Mouse (Mus musculus): ENCODE results near the gene C1qtnf5. TPM values are rescaled to one million over a fixed set of nuclear protein-coding genes. Genes with fewer than 3 reads are reported as not detected.
"Not testable (repeated sequence)": the region's sequence is repeated elsewhere in the genome, so short reads cannot be mapped to it uniquely, and the experiment has no call there.

The C1qtnf5 gene
- polyA plus RNA-seq, 1 experiment from 2014 or later = 5.6 TPM

GRCm38 (mm10) chr9:44109360-44110095 is 2.5 kb downstream of the C1qtnf5 start:
- no peak for ATAC-seq (ENCODE audit: low read depth)
- Histone ChIP-seq H3K36me3 (ENCODE audit: control insufficient read depth, insufficient read depth, low read length) (peaks cover 7% of the 10 kb centered on the region), H3K9ac (ENCODE audit: low read length) (peak overlapping the region; percentile 57), H3K9me3 (ENCODE audit: control insufficient read depth, low read length) (no peaks in the 10 kb centered on the region), H3K4me1 (replicated peaks; ENCODE audit: control insufficient read depth, insufficient read depth, low read length) (peaks cover 41% of the 10 kb centered on the region), H3K27me3 (ENCODE audit: control insufficient read depth, insufficient read depth, low read depth, low read length) (no peaks in the 10 kb centered on the region), H3K4me3 (ENCODE audit: low read length) (peak overlapping the region; percentile 14), H3K4me2 (ENCODE audit: low read depth, low read length) (peak overlapping the region; percentile 47), H3K27ac (ENCODE audit: low read length) (0 out of 2 replicates have a peak overlapping the region, but pooled peaks have one; percentile 4)
- WGBS = 22% methylated on average over 9 of the region's 9 CpGs

DNA sequence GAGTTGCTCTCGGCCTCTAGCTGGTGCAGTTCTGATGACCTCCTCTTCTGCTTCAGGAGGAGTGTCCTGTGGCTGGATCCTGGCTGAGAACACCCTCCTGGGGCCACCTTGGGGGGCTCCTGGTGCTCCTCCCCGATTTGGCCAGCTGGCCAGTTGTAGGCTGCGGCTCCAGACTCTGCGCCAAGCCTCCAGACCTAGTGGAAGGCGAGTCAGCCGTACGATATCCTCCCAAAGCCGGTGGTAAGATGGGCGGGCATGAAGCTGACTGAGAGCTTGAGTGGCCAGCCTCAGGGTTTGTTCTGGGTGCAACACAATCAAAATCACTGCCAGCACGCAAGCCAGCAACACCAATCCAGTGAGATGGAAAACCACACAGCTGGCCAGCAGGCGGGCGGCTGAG is 4.9 kb downstream of the C1qtnf5 start:
- H3K4me1 ChIP-seq (replicated peaks; ENCODE audit: control insufficient read depth, insufficient read depth, low read length) = peaks cover 37% of the 10 kb centered on the region
- H3K4me3 ChIP-seq (ENCODE audit: low read length) = peak overlapping the region; percentile 80
- H3K9ac ChIP-seq (ENCODE audit: low read length); H3K27ac ChIP-seq (ENCODE audit: low read length); H3K9me3 ChIP-seq (ENCODE audit: control insufficient read depth, low read length); H3K36me3 ChIP-seq (ENCODE audit: control insufficient read depth, insufficient read depth, low read length); ATAC-seq (ENCODE audit: low read depth); H3K27me3 ChIP-seq (ENCODE audit: control insufficient read depth, insufficient read depth, low read depth, low read length): not testable (repeated sequence)
- WGBS = 45% methylated on average over 9 of the region's 12 CpGs
- peak overlapping the region; percentile 60 for H3K4me2 ChIP-seq (ENCODE audit: low read depth, low read length)

- H3K9ac ChIP-seq (ENCODE audit: low read length) = peak within 1 kb of the TSS; percentile 90
- peaks cover 27% of the 10 kb centered on the region for H3K4me1 ChIP-seq (replicated peaks; ENCODE audit: control insufficient read depth, insufficient read depth, low read length)
- ATAC-seq (ENCODE audit: low read depth) = peak; percentile 97
- peaks cover 4% of the 10 kb centered on the region for H3K36me3 ChIP-seq (ENCODE audit: control insufficient read depth, insufficient read depth, low read length)
- peak within 1 kb of the TSS; percentile 73; the same call in 1 of the 2 replicates for H3K27ac ChIP-seq (ENCODE audit: low read length)
- under 1% methylated on average over 51 of the region's 51 CpGs for WGBS
- no peaks in the 10 kb centered on the region for H3K27me3 ChIP-seq (ENCODE audit: control insufficient read depth, insufficient read depth, low read depth, low read length)
- H3K4me2 ChIP-seq (ENCODE audit: low read depth, low read length) = peak within 1 kb of the TSS; percentile 60
- H3K9me3 ChIP-seq (ENCODE audit: control insufficient read depth, low read length) = no peaks in the 10 kb centered on the region
- peak within 1 kb of the TSS; percentile 80 for H3K4me3 ChIP-seq (ENCODE audit: low read length)
Measured at GRCm38 (mm10) chr9:44113105-44113789, 6.2 kb downstream of the C1qtnf5 start, which contains the start of the genes Gm49380 and Rnf26. Gm49380 (minus strand) TSS chr9:44113500. Rnf26 (minus strand) TSS chr9:44113517.

DNA sequence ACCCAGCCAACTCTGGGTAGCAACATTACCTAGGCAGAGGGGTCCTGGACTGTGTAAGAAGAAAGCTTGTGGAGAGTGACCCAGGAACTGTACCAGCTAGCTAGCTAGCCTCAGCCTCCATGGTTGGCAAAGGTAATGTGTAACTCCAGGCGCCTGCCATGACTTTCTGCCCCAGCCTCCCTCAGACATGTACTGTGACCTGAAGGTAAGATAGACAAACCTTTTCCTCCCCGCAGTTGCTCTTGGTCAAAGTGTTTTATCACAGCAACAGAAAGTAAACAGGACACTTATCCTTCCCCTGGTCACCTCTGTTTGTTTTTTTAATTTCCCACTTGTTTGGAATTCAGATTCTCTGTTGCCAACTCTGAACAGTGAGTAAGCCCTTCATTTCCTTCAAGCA is 7.4 kb downstream of the C1qtnf5 start:
- Histone ChIP-seq H3K4me2 (ENCODE audit: low read depth, low read length) (no peak overlapping the region), H3K27ac (ENCODE audit: low read length) (no peak overlapping the region), H3K4me3 (ENCODE audit: low read length) (no peak overlapping the region), H3K4me1 (replicated peaks; ENCODE audit: control insufficient read depth, insufficient read depth, low read length) (peaks cover 15% of the 10 kb centered on the region), H3K9ac (ENCODE audit: low read length) (no peak overlapping the region), H3K9me3 (ENCODE audit: control insufficient read depth, low read length) (no peaks in the 10 kb centered on the region), H3K27me3 (ENCODE audit: control insufficient read depth, insufficient read depth, low read depth, low read length) (no peaks in the 10 kb centered on the region), H3K36me3 (ENCODE audit: control insufficient read depth, insufficient read depth, low read length) (no peaks in the 10 kb centered on the region)
- no peak for ATAC-seq (ENCODE audit: low read depth)
- 52% methylated on average over 2 of the region's 2 CpGs for whole genome bisulfite sequencing

- 82% methylated on average over 9 of the region's 9 CpGs for WGBS
- no peak for ATAC-seq (ENCODE audit: low read depth)
- Histone ChIP-seq H3K27me3 (ENCODE audit: control insufficient read depth, insufficient read depth, low read depth, low read length) (no peaks in the 10 kb centered on the region), H3K4me2 (ENCODE audit: low read depth, low read length) (no peak overlapping the region), H3K4me1 (replicated peaks; ENCODE audit: control insufficient read depth, insufficient read depth, low read length) (peaks cover 3% of the 10 kb centered on the region), H3K27ac (ENCODE audit: low read length) (no peak overlapping the region), H3K4me3 (ENCODE audit: low read length) (no peak overlapping the region), H3K36me3 (ENCODE audit: control insufficient read depth, insufficient read depth, low read length) (no peaks in the 10 kb centered on the region), H3K9ac (ENCODE audit: low read length) (no peak overlapping the region), H3K9me3 (ENCODE audit: control insufficient read depth, low read length) (no peaks in the 10 kb centered on the region)
Measured at GRCm38 (mm10) chr9:44115599-44115998, 8.6 kb downstream of the C1qtnf5 start.

GRCm38 (mm10) chr9:44116182-44116581 is 9.1 kb downstream of the C1qtnf5 start:
- no peak overlapping the region for H3K9ac ChIP-seq (ENCODE audit: low read length)
- no peak overlapping the region for H3K4me2 ChIP-seq (ENCODE audit: low read depth, low read length)
- no peak overlapping the region for H3K4me3 ChIP-seq (ENCODE audit: low read length)
- peaks cover 3% of the 10 kb centered on the region; the same call in 1 of the 2 replicates for H3K4me1 ChIP-seq (replicated peaks; ENCODE audit: control insufficient read depth, insufficient read depth, low read length)
- H3K36me3 ChIP-seq (ENCODE audit: control insufficient read depth, insufficient read depth, low read length) = no peaks in the 10 kb centered on the region
- ATAC-seq (ENCODE audit: low read depth) = no peak
- H3K9me3 ChIP-seq (ENCODE audit: control insufficient read depth, low read length) = no peaks in the 10 kb centered on the region
- H3K27me3 ChIP-seq (ENCODE audit: control insufficient read depth, insufficient read depth, low read depth, low read length) = no peaks in the 10 kb centered on the region
- WGBS = 86% methylated on average over 4 of the region's 4 CpGs
- H3K27ac ChIP-seq (ENCODE audit: low read length) = no peak overlapping the region

- Histone ChIP-seq H3K27ac (ENCODE audit: low read length) (no peak overlapping the region), H3K9me3 (ENCODE audit: control insufficient read depth, low read length) (no peaks in the 10 kb centered on the region), H3K9ac (ENCODE audit: low read length) (no peak overlapping the region), H3K4me3 (ENCODE audit: low read length) (no peak overlapping the region), H3K27me3 (ENCODE audit: control insufficient read depth, insufficient read depth, low read depth, low read length) (no peaks in the 10 kb centered on the region), H3K4me1 (replicated peaks; ENCODE audit: control insufficient read depth, insufficient read depth, low read length) (peaks cover 2% of the 10 kb centered on the region; the same call in 1 of the 2 replicates), H3K4me2 (ENCODE audit: low read depth, low read length) (no peak overlapping the region), H3K36me3 (ENCODE audit: control insufficient read depth, insufficient read depth, low read length) (no peaks in the 10 kb centered on the region)
- 51% methylated on average over 5 of the region's 5 CpGs for WGBS
- no peak for ATAC-seq (ENCODE audit: low read depth)
Measured at GRCm38 (mm10) chr9:44119011-44119410, 12.0 kb downstream of the C1qtnf5 start.

GRCm38 (mm10) chr9:44119948-44120465 is 13.0 kb downstream of the C1qtnf5 start:
- WGBS = 54% methylated on average over 8 of the region's 8 CpGs
- Histone ChIP-seq H3K27me3 (ENCODE audit: control insufficient read depth, insufficient read depth, low read depth, low read length) (no peaks in the 10 kb centered on the region), H3K9ac (ENCODE audit: low read length) (no peak overlapping the region), H3K36me3 (ENCODE audit: control insufficient read depth, insufficient read depth, low read length) (no peaks in the 10 kb centered on the region), H3K27ac (ENCODE audit: low read length) (no peak overlapping the region), H3K4me3 (ENCODE audit: low read length) (no peak overlapping the region), H3K4me2 (ENCODE audit: low read depth, low read length) (no peak overlapping the region), H3K9me3 (ENCODE audit: control insufficient read depth, low read length) (no peaks in the 10 kb centered on the region), H3K4me1 (replicated peaks; ENCODE audit: control insufficient read depth, insufficient read depth, low read length) (no peaks in the 10 kb centered on the region)
- ATAC-seq (ENCODE audit: low read depth) = no peak

GRCm38 (mm10) chr9:44124317-44124716 is 17.3 kb downstream of the C1qtnf5 start:
- 72% methylated on average over 6 of the region's 6 CpGs for WGBS
- H3K4me2 ChIP-seq (ENCODE audit: low read depth, low read length) = no peak overlapping the region
- H3K9me3 ChIP-seq (ENCODE audit: control insufficient read depth, low read length) = no peaks in the 10 kb centered on the region
- no peak overlapping the region for H3K27ac ChIP-seq (ENCODE audit: low read length)
- no peak overlapping the region for H3K9ac ChIP-seq (ENCODE audit: low read length)
- no peak for ATAC-seq (ENCODE audit: low read depth)
- H3K36me3 ChIP-seq (ENCODE audit: control insufficient read depth, insufficient read depth, low read length) = no peaks in the 10 kb centered on the region
- no peaks in the 10 kb centered on the region for H3K27me3 ChIP-seq (ENCODE audit: control insufficient read depth, insufficient read depth, low read depth, low read length)
- H3K4me3 ChIP-seq (ENCODE audit: low read length) = no peak overlapping the region
- H3K4me1 ChIP-seq (replicated peaks; ENCODE audit: control insufficient read depth, insufficient read depth, low read length) = peaks cover 25% of the 10 kb centered on the region

Data from lung, embryonic 16.5 days (tissue).